Comparison of ENCODE assay signal across 1 mouse cellular context in the genomic region with DNA sequence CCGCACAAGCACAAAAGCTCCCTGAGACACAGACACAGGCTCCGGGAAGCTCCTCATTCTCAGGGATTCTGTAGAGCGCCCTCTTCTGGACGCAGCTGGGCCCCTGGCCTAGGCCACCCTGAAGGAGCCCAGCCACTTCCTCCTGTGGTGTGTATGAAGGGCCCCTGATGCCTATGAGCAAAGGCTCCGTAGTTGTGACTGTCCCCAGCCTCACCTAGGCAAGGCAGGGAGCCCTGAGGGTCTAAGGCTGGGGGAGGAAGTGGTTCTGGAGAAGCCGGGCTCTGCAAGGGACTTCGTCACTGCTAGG.
A peak's percentile ranks its signal among the peaks of the same experiment; 100 is the strongest.
TF ChIP-seq lines count a peak whose summit lies in the region.

No protein-coding gene starts in this region.

TF ChIP-seq in MEL, 35 proteins besides CTCF, POLR2A, EP300 and RAD21:
- TF ChIP-seq USF1 (IDR thresholded peaks at IDR 0.05; ENCODE audit: low read depth, low read length), result no peak
- no peak for TF ChIP-seq CHD2 (IDR thresholded peaks at IDR 0.05; ENCODE audit: low read length)
- no peak for TF ChIP-seq JUND (IDR thresholded peaks at IDR 0.05; ENCODE audit: low read depth, low read length)
- 0 out of 2 replicates have a peak, but pooled peaks have one; percentile 2 for TF ChIP-seq MEF2A (IDR thresholded peaks at IDR 0.05; ENCODE audit: extremely low read depth, insufficient replicate concordance, low read depth, low read length, poor library complexity, severe bottlenecking)
- peak; percentile 29; the same call in 1 of the 2 replicates for TF ChIP-seq TCF12 (IDR thresholded peaks at IDR 0.05; ENCODE audit: low read depth, low read length)
- TF ChIP-seq E2F4 (IDR thresholded peaks at IDR 0.05; ENCODE audit: borderline replicate concordance, low read depth, low read length), result no peak
- no peak for TF ChIP-seq KAT2A (conservative IDR thresholded peaks at IDR 0.05; ENCODE audit: low read depth, low read length)
- peak; percentile 37; the same call in 1 of the 2 replicates for TF ChIP-seq NELFE (IDR thresholded peaks at IDR 0.05; ENCODE audit: low read depth, low read length)
- no peak for TF ChIP-seq UBTF (IDR thresholded peaks at IDR 0.05; ENCODE audit: borderline replicate concordance, insufficient read depth, low read depth, low read length)
- no peak for TF ChIP-seq GATA1 (IDR thresholded peaks at IDR 0.05; ENCODE audit: low read depth, low read length)
- TF ChIP-seq GABPA (IDR thresholded peaks at IDR 0.05; ENCODE audit: low read depth, low read length), result no peak
- no peak for TF ChIP-seq MYB (IDR thresholded peaks at IDR 0.05; ENCODE audit: low read depth, low read length)
- peak; percentile 73 for TF ChIP-seq SIN3A (IDR thresholded peaks at IDR 0.05; ENCODE audit: low read length)
- TF ChIP-seq MYC (IDR thresholded peaks at IDR 0.05; ENCODE audit: low read depth, low read length), result peak; percentile 81; the same call in 1 of the 2 replicates
- no peak for TF ChIP-seq ZMIZ1 (IDR thresholded peaks at IDR 0.05; ENCODE audit: low read depth, low read length)
- 0 out of 2 replicates have a peak, but pooled peaks have one; percentile 38 for TF ChIP-seq TBP (IDR thresholded peaks at IDR 0.05; ENCODE audit: low read depth, low read length)
- no peak for TF ChIP-seq ETS1 (IDR thresholded peaks at IDR 0.05; ENCODE audit: low read depth, low read length)
- no peak for TF ChIP-seq MAX (IDR thresholded peaks at IDR 0.05; ENCODE audit: low read length)
- no peak for TF ChIP-seq CHD1 (IDR thresholded peaks at IDR 0.05; ENCODE audit: low read depth, low read length)
- TF ChIP-seq POLR2AphosphoS2 (IDR thresholded peaks at IDR 0.05; ENCODE audit: low read length), result no peak
- peak; percentile 57; the same call in 1 of the 2 replicates for TF ChIP-seq HCFC1 (IDR thresholded peaks at IDR 0.05; ENCODE audit: low read depth, low read length)
- peak; percentile 65 for TF ChIP-seq ELF1 (IDR thresholded peaks at IDR 0.05; ENCODE audit: low read depth, low read length)
- TF ChIP-seq ZC3H11A (IDR thresholded peaks at IDR 0.05; ENCODE audit: low read depth, low read length), result peak; percentile 41
- no peak for TF ChIP-seq RCOR1 (IDR thresholded peaks at IDR 0.05; ENCODE audit: low read depth, low read length)
- no peak for TF ChIP-seq ZKSCAN1 (IDR thresholded peaks at IDR 0.05; ENCODE audit: low read depth, low read length)
- TF ChIP-seq NRF1 (IDR thresholded peaks at IDR 0.05; ENCODE audit: insufficient read depth, low read depth, low read length, poor library complexity, severe bottlenecking), result no peak
- TF ChIP-seq MAFK (IDR thresholded peaks at IDR 0.05; ENCODE audit: borderline replicate concordance, low read depth, low read length), result no peak
- 0 out of 2 replicates have a peak, but pooled peaks have one; percentile 74 for TF ChIP-seq MAZ (IDR thresholded peaks at IDR 0.05; ENCODE audit: low read depth, low read length)
- peak; percentile 44; the same call in 1 of the 2 replicates for TF ChIP-seq BHLHE40 (IDR thresholded peaks at IDR 0.05; ENCODE audit: borderline replicate concordance, low read depth, low read length)
- no peak for TF ChIP-seq POLR2AphosphoS5 (IDR thresholded peaks at IDR 0.05; ENCODE audit: borderline replicate concordance, low read depth, low read length)
- TF ChIP-seq TAL1 (IDR thresholded peaks at IDR 0.05; ENCODE audit: low read length), result no peak
- TF ChIP-seq ZNF384 (IDR thresholded peaks at IDR 0.05; ENCODE audit: low read depth, low read length), result no peak
- TF ChIP-seq SMC3 (IDR thresholded peaks at IDR 0.05; ENCODE audit: low read depth, low read length), result peak; percentile 71
- no peak for TF ChIP-seq USF2 (IDR thresholded peaks at IDR 0.05; ENCODE audit: borderline replicate concordance in 1 of 2, insufficient read depth in 1 of 2, low read depth in 1 of 2, low read length in 2 of 2)
- TF ChIP-seq MXI1 (IDR thresholded peaks at IDR 0.05; ENCODE audit: low read depth, low read length), result no peak; the same call in 1 of the 2 replicates
